Mouse (Mus musculus): ENCODE measurements around the gene Vps26c. TPM values are rescaled to one million over a fixed set of nuclear protein-coding genes. Genes with fewer than 3 reads are reported as not detected.
A peak's percentile ranks its signal among the peaks of the same experiment; 100 is the strongest.
"Not testable (repeated sequence)": the region's sequence is repeated elsewhere in the genome, so short reads cannot be mapped to it uniquely, and the experiment has no call there.

Vps26c gene
- total and polyA plus RNA-seq, 2 experiments from 2014 or later, result 63.0 to 74.8 TPM

- H3K36me3 ChIP-seq (ENCODE audit: insufficient read depth, low read length), result peaks cover 52% of the 10 kb centered on the region
- no peak for ATAC-seq (ENCODE audit: low FRiP score)
These were observed 28.7 kb downstream of the Vps26c start for GRCm38 (mm10) chr16:94497911-94498310.

GRCm38 (mm10) chr16:94497176-94497575, 29.5 kb downstream of the Vps26c start:
- not testable (repeated sequence) for H3K4me2 ChIP-seq (ENCODE audit: low read depth, low read length, poor library complexity, severe bottlenecking); H3K4me1 ChIP-seq (ENCODE audit: insufficient read depth, low read length); ATAC-seq (ENCODE audit: low FRiP score); H3K27me3 ChIP-seq (ENCODE audit: insufficient read depth, low read length); DNase-seq (ENCODE audit: low spot score); H3K27ac ChIP-seq (ENCODE audit: low read depth, low read length); H3K9me3 ChIP-seq (ENCODE audit: low read length); H3K9ac ChIP-seq (replicated peaks; ENCODE audit: low read length, poor library complexity, severe bottlenecking); H3K4me3 ChIP-seq (ENCODE audit: low read depth, low read length)
- WGBS, result 94% methylated on average over 7 of the region's 7 CpGs
- H3K36me3 ChIP-seq (ENCODE audit: insufficient read depth, low read length), result peaks cover 47% of the 10 kb centered on the region

More at GRCm38 (mm10) chr16:94497911-94498310, 28.7 kb downstream of the Vps26c start:
- Histone ChIP-seq H3K4me3 (ENCODE audit: low read depth, low read length) (no peak overlapping the region), H3K9ac (replicated peaks; ENCODE audit: low read length, poor library complexity, severe bottlenecking) (no peak overlapping the region), H3K4me2 (ENCODE audit: low read depth, low read length, poor library complexity, severe bottlenecking) (no peak overlapping the region), H3K9me3 (ENCODE audit: low read length) (no peaks in the 10 kb centered on the region), H3K4me1 (ENCODE audit: insufficient read depth, low read length) (no peaks in the 10 kb centered on the region), H3K27ac (ENCODE audit: low read depth, low read length) (no peak overlapping the region), H3K27me3 (ENCODE audit: insufficient read depth, low read length) (no peaks in the 10 kb centered on the region)
- TF ChIP-seq CTCF (IDR thresholded peaks at IDR 0.05), result no peak
- peak; percentile 28 for DNase-seq (ENCODE audit: low spot score)
- 79% methylated on average over 5 of the region's 5 CpGs for WGBS

DNA sequence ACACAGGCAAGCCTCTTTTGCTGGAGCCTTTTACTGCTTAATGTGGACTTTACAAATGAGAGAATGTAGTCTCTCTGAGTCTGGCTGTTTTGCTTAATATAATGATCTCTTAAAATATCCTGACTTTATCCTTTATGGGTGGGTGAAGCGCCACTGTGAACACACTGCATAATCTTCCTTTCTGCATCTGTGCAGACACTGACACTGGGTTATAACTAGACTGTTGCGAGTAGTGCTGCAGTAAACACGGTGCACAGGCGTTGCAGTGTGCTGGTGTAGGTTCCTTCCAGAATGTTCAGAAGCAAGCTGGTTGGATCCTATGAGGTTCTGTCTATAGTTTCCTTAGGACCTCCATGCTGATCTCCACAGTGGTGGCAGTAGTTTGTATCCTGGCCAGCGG, 37.3 kb downstream of the Vps26c start:
- H3K36me3 ChIP-seq (ENCODE audit: insufficient read depth, low read length), result no peaks in the 10 kb centered on the region
- ATAC-seq (ENCODE audit: low FRiP score) (no peak), DNase-seq (ENCODE audit: low spot score) (no peak)
- H3K9me3 ChIP-seq (ENCODE audit: low read length), result no peaks in the 10 kb centered on the region
- H3K4me3 ChIP-seq (ENCODE audit: low read depth, low read length), result no peak overlapping the region
- no peak overlapping the region for H3K9ac ChIP-seq (replicated peaks; ENCODE audit: low read length, poor library complexity, severe bottlenecking)
- no peak overlapping the region for H3K27ac ChIP-seq (ENCODE audit: low read depth, low read length)
- no peak for TF ChIP-seq CTCF (IDR thresholded peaks at IDR 0.05)
- WGBS, result 94% methylated on average over 5 of the region's 5 CpGs
- no peaks in the 10 kb centered on the region for H3K27me3 ChIP-seq (ENCODE audit: insufficient read depth, low read length)
- H3K4me2 ChIP-seq (ENCODE audit: low read depth, low read length, poor library complexity, severe bottlenecking), result no peak overlapping the region
- H3K4me1 ChIP-seq (ENCODE audit: insufficient read depth, low read length), result no peaks in the 10 kb centered on the region

GRCm38 (mm10) chr16:94487341-94487740, 39.3 kb downstream of the Vps26c start:
- Histone ChIP-seq H3K4me1 (ENCODE audit: insufficient read depth, low read length) (no peaks in the 10 kb centered on the region), H3K36me3 (ENCODE audit: insufficient read depth, low read length) (no peaks in the 10 kb centered on the region), H3K27ac (ENCODE audit: low read depth, low read length) (no peak overlapping the region), H3K9ac (replicated peaks; ENCODE audit: low read length, poor library complexity, severe bottlenecking) (no peak overlapping the region), H3K4me3 (ENCODE audit: low read depth, low read length) (no peak overlapping the region), H3K9me3 (ENCODE audit: low read length) (no peaks in the 10 kb centered on the region), H3K4me2 (ENCODE audit: low read depth, low read length, poor library complexity, severe bottlenecking) (no peak overlapping the region), H3K27me3 (ENCODE audit: insufficient read depth, low read length) (no peaks in the 10 kb centered on the region)
- WGBS, result 91% methylated on average over 5 of the region's 5 CpGs
- DNase-seq (ENCODE audit: low spot score) (no peak), ATAC-seq (ENCODE audit: low FRiP score) (no peak)
- TF ChIP-seq CTCF (IDR thresholded peaks at IDR 0.05), result no peak

GRCm38 (mm10) chr16:94484752-94485535, 41.7 kb downstream of the Vps26c start:
- TF ChIP-seq CTCF (IDR thresholded peaks at IDR 0.05), result no peak
- 81% methylated on average over 11 of the region's 11 CpGs for WGBS
- H3K4me3 ChIP-seq (ENCODE audit: low read depth, low read length), result no peak overlapping the region
- no peaks in the 10 kb centered on the region for H3K27me3 ChIP-seq (ENCODE audit: insufficient read depth, low read length)
- no peak overlapping the region for H3K9ac ChIP-seq (replicated peaks; ENCODE audit: low read length, poor library complexity, severe bottlenecking)
- DNase-seq (ENCODE audit: low spot score), result no peak
- no peak for ATAC-seq (ENCODE audit: low FRiP score)
- no peak overlapping the region for H3K27ac ChIP-seq (ENCODE audit: low read depth, low read length)
- H3K9me3 ChIP-seq (ENCODE audit: low read length), result no peaks in the 10 kb centered on the region
- H3K36me3 ChIP-seq (ENCODE audit: insufficient read depth, low read length), result no peaks in the 10 kb centered on the region
- H3K4me1 ChIP-seq (ENCODE audit: insufficient read depth, low read length), result no peaks in the 10 kb centered on the region
- no peak overlapping the region for H3K4me2 ChIP-seq (ENCODE audit: low read depth, low read length, poor library complexity, severe bottlenecking)

GRCm38 (mm10) chr16:94473086-94473822, 53.4 kb downstream of the Vps26c start:
- Histone ChIP-seq H3K4me3 (ENCODE audit: low read depth, low read length) (no peak overlapping the region), H3K4me2 (ENCODE audit: low read depth, low read length, poor library complexity, severe bottlenecking) (no peak overlapping the region), H3K36me3 (ENCODE audit: insufficient read depth, low read length) (peaks cover 23% of the 10 kb centered on the region), H3K9me3 (ENCODE audit: low read length) (no peaks in the 10 kb centered on the region), H3K27me3 (ENCODE audit: insufficient read depth, low read length) (no peaks in the 10 kb centered on the region), H3K4me1 (ENCODE audit: insufficient read depth, low read length) (no peaks in the 10 kb centered on the region), H3K9ac (replicated peaks; ENCODE audit: low read length, poor library complexity, severe bottlenecking) (no peak overlapping the region), H3K27ac (ENCODE audit: low read depth, low read length) (peak overlapping the region; percentile 71)
- WGBS, result 62% methylated on average over 11 of the region's 11 CpGs
- ATAC-seq (ENCODE audit: low FRiP score) (peak; percentile 82), DNase-seq (ENCODE audit: low spot score) (peak; percentile 82)
- TF ChIP-seq CTCF (IDR thresholded peaks at IDR 0.05), result no peak
